Mouse (Mus musculus) liver, postnatal 0 days (tissue): ENCODE results near the gene Atg9a.

ENCODE experiments used
- CTCF ChIP-seq: sonication (generic); IDR thresholded peaks from 2 replicates; pipeline ENCODE4 v1.5.1; 2016; ENCODE audit warnings: antibody characterized with exemption, low read depth
- EP300 ChIP-seq: IDR thresholded peaks from 2 replicates; pipeline ENCODE4 v1.6.1; 2016; ENCODE audit warnings: antibody characterized with exemption, low read depth, mild to moderate bottlenecking

DNA sequence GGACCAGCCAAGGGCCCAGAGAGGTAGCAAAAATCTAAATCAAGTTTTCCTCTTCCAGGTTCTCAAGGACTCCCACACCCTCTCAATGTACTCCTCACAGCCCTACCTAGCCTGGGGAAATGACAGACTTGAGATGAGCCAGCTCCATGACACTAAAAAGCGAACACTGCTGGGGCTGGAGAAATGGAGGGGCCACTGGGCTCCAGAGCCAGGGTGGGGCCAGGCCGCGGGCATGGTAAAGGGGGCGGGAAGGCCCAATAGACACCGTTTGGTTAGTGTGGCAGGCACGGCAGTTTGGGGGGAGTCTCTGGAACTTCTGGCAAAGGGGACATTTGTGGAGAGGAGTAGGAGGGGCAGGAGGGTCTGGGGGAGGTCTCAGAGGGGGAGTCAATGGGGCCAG, 55.7 kb downstream of the Atg9a start:
- TF ChIP-seq CTCF (no peak), EP300 (no peak)
